Mouse (Mus musculus): ENCODE measurements around the gene Rnaseh2a. TPM values are rescaled to one million over a fixed set of nuclear protein-coding genes. Genes with fewer than 3 reads are reported as not detected.

The Rnaseh2a gene
- 57.9 and 76.4 TPM in 2 replicates for total RNA-seq (2014; rRNA removed; ENCODE audit: low replicate concordance)
- polyA plus RNA-seq (2015; fragmentation: Nextera tagmentation; extraction: Ambion mirVana), result 52.6 and 57.3 TPM in 2 replicates

DNA sequence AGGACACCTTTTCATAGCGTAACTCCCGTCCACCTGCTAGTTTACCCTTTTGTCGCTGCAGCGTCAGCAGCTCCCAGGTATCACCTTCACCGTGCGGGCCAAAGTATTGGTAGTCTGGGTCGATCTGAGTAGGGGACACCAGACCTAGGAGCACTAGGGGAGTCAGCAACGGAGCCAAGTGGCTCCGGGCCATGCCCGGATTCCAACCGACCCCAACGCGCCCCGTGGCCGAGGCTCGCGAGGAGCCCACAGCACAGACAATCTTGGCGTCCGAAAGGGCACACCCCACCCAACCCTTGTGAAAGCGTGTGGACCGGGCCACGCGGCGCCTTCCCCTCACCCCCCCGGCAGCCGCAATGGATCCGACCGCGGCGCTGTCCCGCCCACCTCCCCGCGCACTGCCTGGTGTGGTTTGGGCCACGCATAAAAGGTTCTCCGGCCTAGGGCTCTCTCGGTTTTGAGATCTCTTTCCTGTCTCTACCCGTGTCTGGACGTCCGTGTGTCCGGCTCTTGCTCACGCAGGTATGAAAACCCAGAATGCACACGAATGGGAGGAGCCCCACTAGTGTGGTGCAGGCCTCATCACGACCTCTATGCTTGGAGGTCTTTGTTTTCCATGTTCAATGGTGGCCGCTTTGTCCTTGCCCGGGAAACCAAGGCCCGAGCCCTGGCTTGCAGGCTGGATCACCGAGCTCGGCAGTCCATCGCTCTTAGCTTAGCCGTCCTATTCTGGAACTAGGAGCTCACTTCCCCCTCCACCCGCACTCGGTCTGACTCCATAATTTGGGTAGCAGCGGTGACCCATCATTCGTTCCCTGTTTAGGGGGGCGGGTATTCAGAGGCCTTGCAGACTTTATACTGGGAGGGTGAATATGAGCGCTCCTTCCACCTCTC is at the start of gene Rnaseh2a, which contains the start of the genes Gm49661 and Prdx2:
Gene Rnaseh2a (minus strand): TSS at position 527 of the 894 bp plus-strand sequence.
Gene Gm49661 (minus strand): TSS at position 193 of the 894 bp plus-strand sequence.
Gene Prdx2 (plus strand): TSS at position 347 of the 894 bp plus-strand sequence.
- DNase-seq (ENCODE audit: low spot score), result peak; percentile 71
- under 1% methylated on average over 56 of the region's 56 CpGs for WGBS
- Histone ChIP-seq H3K27ac (ENCODE audit: low read depth) (peak within 1 kb of the TSS; percentile 83), H3K9me3 (replicated peaks; ENCODE audit: control insufficient read depth, low read length) (no peaks in the 10 kb centered on the region), H3K27me3 (ENCODE audit: control insufficient read depth, insufficient read depth, low read length) (no peaks in the 10 kb centered on the region), H3K4me3 (ENCODE audit: low read depth, low read length) (peak within 1 kb of the TSS; percentile 68), H3K4me1 (ENCODE audit: control insufficient read depth, insufficient read depth) (peaks cover 30% of the 10 kb centered on the region), H3K36me3 (replicated peaks; ENCODE audit: control insufficient read depth, insufficient read depth, low read length) (peaks cover 30% of the 10 kb centered on the region), H3K4me2 (ENCODE audit: low read depth, low read length) (peak within 1 kb of the TSS; percentile 77), H3K9ac (replicated peaks; ENCODE audit: low read depth, low read length) (peak within 1 kb of the TSS; percentile 84)
- TF ChIP-seq CTCF (IDR thresholded peaks at IDR 0.05; ENCODE audit: low read depth), result no peak
- TF ChIP-seq EP300 (IDR thresholded peaks at IDR 0.05; ENCODE audit: low read depth), result peak; percentile 19; the same call in 1 of the 2 replicates
- peak; percentile 59 for ATAC-seq (ENCODE audit: insufficient read depth, low read depth)

DNA sequence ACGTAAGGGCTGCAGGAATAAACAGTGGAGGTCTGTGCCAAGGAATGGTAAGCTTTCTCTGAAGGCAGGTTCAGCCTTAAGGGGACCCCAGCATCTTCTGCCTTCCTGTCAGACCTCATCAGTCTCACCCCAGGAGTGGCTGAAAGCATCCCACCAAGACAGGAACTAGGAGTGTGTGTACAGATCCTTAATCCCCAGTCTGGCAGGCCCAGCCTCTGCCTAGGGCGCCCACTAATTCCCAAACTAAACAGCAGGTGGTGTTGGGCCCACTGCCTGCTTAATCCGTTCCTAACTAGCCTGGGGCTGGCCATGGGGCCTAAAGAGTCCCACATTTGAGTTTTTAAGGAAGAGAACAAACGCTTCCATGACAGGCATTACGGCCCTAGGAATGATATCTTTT is 47.6 kb upstream of the Rnaseh2a start:
- no peak for TF ChIP-seq EP300 (IDR thresholded peaks at IDR 0.05; ENCODE audit: low read depth)
- TF ChIP-seq CTCF (IDR thresholded peaks at IDR 0.05; ENCODE audit: low read depth), result no peak
- Histone ChIP-seq H3K36me3 (replicated peaks; ENCODE audit: control insufficient read depth, insufficient read depth, low read length) (peaks cover 46% of the 10 kb centered on the region), H3K27me3 (ENCODE audit: control insufficient read depth, insufficient read depth, low read length) (peaks cover 23% of the 10 kb centered on the region), H3K4me2 (ENCODE audit: low read depth, low read length) (no peak overlapping the region), H3K9me3 (replicated peaks; ENCODE audit: control insufficient read depth, low read length) (no peaks in the 10 kb centered on the region), H3K27ac (ENCODE audit: low read depth) (no peak overlapping the region), H3K4me1 (ENCODE audit: control insufficient read depth, insufficient read depth) (no peaks in the 10 kb centered on the region), H3K4me3 (ENCODE audit: low read depth, low read length) (no peak overlapping the region), H3K9ac (replicated peaks; ENCODE audit: low read depth, low read length) (no peak overlapping the region)
- 53% methylated on average over 5 of the region's 5 CpGs for WGBS
- DNase-seq (ENCODE audit: low spot score) (no peak), ATAC-seq (ENCODE audit: insufficient read depth, low read depth) (no peak)

DNA sequence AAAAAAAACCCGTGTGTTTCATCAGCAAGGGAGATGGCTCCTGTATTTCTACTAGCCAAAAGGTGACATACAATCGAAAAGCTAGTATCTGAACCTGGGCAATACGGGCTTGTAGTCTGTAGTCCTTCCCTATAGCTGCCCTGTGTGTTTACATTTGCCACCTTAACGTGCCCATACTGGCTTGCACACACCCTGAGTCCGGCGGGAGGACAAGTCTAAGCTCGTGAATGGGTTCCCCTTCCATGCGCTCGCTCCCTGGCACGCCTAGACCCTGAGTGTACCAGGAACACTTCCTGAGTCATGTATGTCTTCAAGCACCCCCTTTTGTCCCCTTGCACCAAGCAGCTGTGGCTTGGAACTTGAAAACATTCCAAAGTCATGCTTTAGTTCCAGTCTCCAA is 47.2 kb upstream of the Rnaseh2a start:
- 57% methylated on average over 10 of the region's 10 CpGs for WGBS

DNA sequence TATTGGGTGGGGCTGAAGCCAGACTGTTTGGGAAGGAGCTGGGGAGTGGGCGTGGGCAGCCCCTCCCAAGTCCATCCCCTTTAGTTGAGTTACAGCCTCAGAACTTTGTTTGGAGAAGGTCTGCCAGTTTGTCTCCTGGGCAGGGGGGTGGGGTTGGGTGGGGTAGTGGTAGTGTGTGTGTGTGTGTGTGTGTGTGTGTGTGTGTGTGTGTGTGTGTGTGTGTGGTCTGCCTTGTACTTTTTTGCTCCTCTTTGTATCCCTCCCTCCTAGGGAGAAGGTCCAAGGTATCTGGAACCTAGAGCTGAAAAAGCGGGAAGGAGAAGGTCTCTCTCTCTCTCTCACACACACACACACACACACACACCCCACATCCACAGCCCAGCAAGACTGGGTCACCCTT is 44.9 kb upstream of the Rnaseh2a start, which contains the start of gene Best2:
Gene Best2 (minus strand): TSS at position 101 of the 400 bp plus-strand sequence.
- no peak for ATAC-seq (ENCODE audit: insufficient read depth, low read depth)

More for the DNA sequence above, 47.2 kb upstream of the Rnaseh2a start:
- H3K9ac ChIP-seq (replicated peaks; ENCODE audit: low read depth, low read length), result no peak overlapping the region
- H3K27ac ChIP-seq (ENCODE audit: low read depth), result no peak overlapping the region
- H3K4me2 ChIP-seq (ENCODE audit: low read depth, low read length), result no peak overlapping the region
- H3K36me3 ChIP-seq (replicated peaks; ENCODE audit: control insufficient read depth, insufficient read depth, low read length), result peaks cover 41% of the 10 kb centered on the region
- no peak for DNase-seq (ENCODE audit: low spot score)
- no peaks in the 10 kb centered on the region for H3K9me3 ChIP-seq (replicated peaks; ENCODE audit: control insufficient read depth, low read length)
- H3K4me1 ChIP-seq (ENCODE audit: control insufficient read depth, insufficient read depth), result no peaks in the 10 kb centered on the region
- TF ChIP-seq CTCF (IDR thresholded peaks at IDR 0.05; ENCODE audit: low read depth), result no peak
- no peak for TF ChIP-seq EP300 (IDR thresholded peaks at IDR 0.05; ENCODE audit: low read depth)
- H3K4me3 ChIP-seq (ENCODE audit: low read depth, low read length), result no peak overlapping the region
- H3K27me3 ChIP-seq (ENCODE audit: control insufficient read depth, insufficient read depth, low read length), result peaks cover 27% of the 10 kb centered on the region
- no peak for ATAC-seq (ENCODE audit: insufficient read depth, low read depth)

DNA sequence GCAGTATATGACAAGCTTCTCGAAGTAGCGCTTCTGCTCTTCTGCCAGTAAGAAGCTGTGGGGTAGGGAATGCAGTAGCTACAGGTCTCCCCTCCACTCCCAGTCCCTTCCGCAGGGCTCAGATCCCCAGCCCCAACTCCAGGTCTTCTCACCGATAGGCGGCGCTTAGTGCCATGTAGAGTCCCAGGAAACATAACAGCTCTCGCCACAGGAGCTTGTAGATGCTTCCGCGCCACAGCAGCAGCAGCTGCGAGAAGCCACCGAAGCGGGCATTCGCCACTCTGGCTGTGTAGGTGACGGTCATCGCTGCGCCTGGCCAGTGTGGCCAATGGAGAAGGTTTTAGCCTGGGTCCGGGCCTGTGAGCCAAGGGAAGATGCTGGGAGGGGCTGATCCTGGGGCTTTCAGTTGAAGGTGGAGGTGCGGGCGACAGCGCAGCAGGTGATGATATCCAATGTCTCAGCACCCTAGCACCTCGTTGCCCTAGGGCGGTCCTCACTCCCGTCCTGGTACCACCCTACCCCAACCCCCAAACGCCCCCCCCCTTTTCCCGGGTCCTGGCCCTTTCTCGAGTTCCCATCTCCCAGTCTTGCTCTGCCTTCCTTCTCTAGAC is 43.8 kb upstream of the Rnaseh2a start:
- H3K27me3 ChIP-seq (ENCODE audit: control insufficient read depth, insufficient read depth, low read length), result peaks cover 49% of the 10 kb centered on the region
- peak overlapping the region; percentile 26; the same call in 1 of the 2 replicates for H3K4me3 ChIP-seq (ENCODE audit: low read depth, low read length)
- no peak overlapping the region for H3K27ac ChIP-seq (ENCODE audit: low read depth)
- H3K9ac ChIP-seq (replicated peaks; ENCODE audit: low read depth, low read length), result no peak overlapping the region
- peak; percentile 58 for ATAC-seq (ENCODE audit: insufficient read depth, low read depth)
- peak overlapping the region; percentile 50 for H3K4me2 ChIP-seq (ENCODE audit: low read depth, low read length)
- no peaks in the 10 kb centered on the region for H3K4me1 ChIP-seq (ENCODE audit: control insufficient read depth, insufficient read depth)
- peaks cover 11% of the 10 kb centered on the region for H3K36me3 ChIP-seq (replicated peaks; ENCODE audit: control insufficient read depth, insufficient read depth, low read length)
- TF ChIP-seq CTCF (IDR thresholded peaks at IDR 0.05; ENCODE audit: low read depth) (peak; percentile 63), EP300 (IDR thresholded peaks at IDR 0.05; ENCODE audit: low read depth) (no peak)
- peak; percentile 36 for DNase-seq (ENCODE audit: low spot score)
- H3K9me3 ChIP-seq (replicated peaks; ENCODE audit: control insufficient read depth, low read length), result no peaks in the 10 kb centered on the region
- WGBS, result 9% methylated on average over 25 of the region's 26 CpGs

More for the DNA sequence above, 44.9 kb upstream of the Rnaseh2a start, which contains the start of gene Best2:
- H3K4me2 ChIP-seq (ENCODE audit: low read depth, low read length), result peak within 1 kb of the TSS; percentile 50
- H3K9ac ChIP-seq (replicated peaks; ENCODE audit: low read depth, low read length), result no peak within 1 kb of the TSS
- TF ChIP-seq CTCF (IDR thresholded peaks at IDR 0.05; ENCODE audit: low read depth) (no peak), EP300 (IDR thresholded peaks at IDR 0.05; ENCODE audit: low read depth) (no peak)
- peak within 1 kb of the TSS; percentile 26; the same call in 1 of the 2 replicates for H3K4me3 ChIP-seq (ENCODE audit: low read depth, low read length)
- WGBS, result 8% methylated on average over 1 of the region's 2 CpGs
- H3K4me1 ChIP-seq (ENCODE audit: control insufficient read depth, insufficient read depth), result no peaks in the 10 kb centered on the region
- peaks cover 22% of the 10 kb centered on the region for H3K36me3 ChIP-seq (replicated peaks; ENCODE audit: control insufficient read depth, insufficient read depth, low read length)
- H3K9me3 ChIP-seq (replicated peaks; ENCODE audit: control insufficient read depth, low read length), result no peaks in the 10 kb centered on the region
- DNase-seq (ENCODE audit: low spot score), result no peak
- H3K27ac ChIP-seq (ENCODE audit: low read depth), result no peak within 1 kb of the TSS
- H3K27me3 ChIP-seq (ENCODE audit: control insufficient read depth, insufficient read depth, low read length), result peaks cover 43% of the 10 kb centered on the region

Measured in heart, postnatal 0 days (tissue).